Mouse (Mus musculus) lung, postnatal 0 days (tissue): ENCODE data around the gene Cfi. TPM values are rescaled to one million over a fixed set of nuclear protein-coding genes. Genes with fewer than 3 reads are reported as not detected.

ENCODE experiments used
- ATAC-seq: fragments of 200-750 bp; cut with Nextera tagmentation; 2 replicates; pipeline ENCODE4 v1.8.0; 2017; ENCODE audit warnings: moderate library complexity
- DNase-seq: peaks from one replicate; pipeline ENCODE4 v3.0.0-alpha.2; 2016; ENCODE audit warnings: low spot score
- H3K27ac ChIP-seq: fragments of 300-500 bp; sonication (generic); 2 replicates; pipeline ENCODE4 v1.5.1; 2014; ENCODE audit warnings: antibody characterized with exemption, mild to moderate bottlenecking, low read length, mixed read lengths
- H3K27me3 ChIP-seq: fragments of 300-500 bp; sonication (generic); replicated peaks from 2 replicates; pipeline ENCODE4 v1.6.1; 2014; ENCODE audit warnings: low read length, mixed read lengths; ENCODE audit not compliant: insufficient read depth
- H3K36me3 ChIP-seq: fragments of 300-500 bp; sonication (generic); 2 replicates; pipeline ENCODE4 v1.6.1; 2014; ENCODE audit warnings: low read length, mixed read lengths; ENCODE audit not compliant: insufficient read depth
- H3K4me1 ChIP-seq: fragments of 300-500 bp; sonication (generic); 2 replicates; pipeline ENCODE4 v1.6.1; 2014; ENCODE audit warnings: antibody characterized with exemption, low read depth, low read length, mixed read lengths; ENCODE audit not compliant: insufficient read depth
- H3K4me2 ChIP-seq: fragments of 300-500 bp; sonication (generic); replicated peaks from 2 replicates; pipeline ENCODE4 v1.6.1; 2014; ENCODE audit warnings: low read depth, mild to moderate bottlenecking, low read length, moderate library complexity, mixed read lengths
- H3K4me3 ChIP-seq: fragments of 300-500 bp; sonication (generic); 2 replicates; pipeline ENCODE4 v1.5.1; 2014; ENCODE audit warnings: low read depth, low read length
- H3K9ac ChIP-seq: fragments of 300-500 bp; sonication (generic); replicated peaks from 2 replicates; pipeline ENCODE4 v1.6.1; 2014; ENCODE audit warnings: low read depth, mild to moderate bottlenecking
- H3K9me3 ChIP-seq: fragments of 300-500 bp; sonication (generic); 2 replicates; pipeline ENCODE4 v1.6.1; 2016; ENCODE audit warnings: low read length, mixed read lengths
- CTCF ChIP-seq: IDR thresholded peaks from 2 replicates; pipeline ENCODE4 v1.5.1; 2016; ENCODE audit warnings: antibody characterized with exemption, mild to moderate bottlenecking
- EP300 ChIP-seq: IDR thresholded peaks from 2 replicates; pipeline ENCODE4 v1.6.1; 2016; ENCODE audit warnings: antibody characterized with exemption, mild to moderate bottlenecking, control low read depth
- WGBS: fragments of 180-500 bp; shearing (Covaris S2); extraction: QIAGEN DNeasy Blood & Tissue Kit; methylation state at CpG from one replicate; pipeline ENCODE4 v1.1.7; 2014; 5-methylcytosine and 5-hydroxymethylcytosine counted together
- polyA plus RNA-seq: library from polyadenylated mRNA; unstranded; fragments of >200 nt; fragmentation: Nextera tagmentation; extraction: Ambion mirVana; gene quantifications from 2 replicates; pipeline ENCODE4 v1.2.1, GENCODE M21; 2015

Gene Cfi
- polyA plus RNA-seq, 1 experiment from 2014 or later = 1.3 TPM

DNA sequence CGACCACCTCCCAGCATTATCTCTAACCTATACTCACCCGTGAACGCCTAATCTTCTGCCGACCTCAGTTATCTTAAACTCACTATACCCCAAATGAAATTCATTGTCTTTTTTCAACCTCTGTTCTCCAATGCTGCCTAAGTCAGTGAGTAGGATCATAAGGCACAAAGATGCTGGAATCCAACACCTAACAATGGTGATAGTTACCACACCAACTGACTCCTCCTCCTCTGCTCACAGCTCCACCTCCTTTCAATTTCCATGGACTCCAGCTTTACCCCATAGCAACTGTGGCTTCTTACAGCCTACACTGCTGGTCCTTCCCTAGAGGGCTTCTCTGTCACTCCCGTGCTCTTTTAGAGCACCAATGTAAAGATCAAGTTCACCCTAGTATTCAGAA lies 8.0 kb upstream of the Cfi start:
- 87% methylated on average over 5 of the region's 5 CpGs for WGBS
- no peak overlapping the region for H3K4me2 ChIP-seq

DNA sequence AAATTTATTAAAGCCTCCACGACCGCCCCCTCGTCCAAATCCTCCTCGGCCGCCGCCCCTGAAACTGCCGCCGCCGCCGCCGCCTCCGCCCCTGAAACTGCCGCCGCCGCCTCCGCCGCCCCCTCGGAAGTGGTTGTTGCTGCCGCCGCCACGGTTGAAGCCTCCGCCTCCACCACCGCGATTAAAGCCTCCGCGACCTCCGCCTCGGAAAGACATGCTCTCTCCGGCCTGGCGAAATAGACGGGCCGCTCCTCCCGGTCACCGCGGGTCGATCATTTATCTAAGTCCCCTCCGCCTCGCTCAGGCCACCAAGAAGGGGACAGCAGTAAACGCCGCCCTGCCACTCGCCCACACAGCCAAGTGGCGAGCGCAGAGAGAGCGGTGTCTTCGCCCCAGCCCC lies 5.1 kb upstream of the Cfi start:
- Histone ChIP-seq H3K9ac (peak overlapping the region; percentile 70), H3K4me2 (peak overlapping the region; percentile 74), H3K4me3 (peak overlapping the region; percentile 86), H3K4me1 (no peaks in the 10 kb centered on the region), H3K27me3 (no peaks in the 10 kb centered on the region), H3K27ac (peak overlapping the region; percentile 84), H3K36me3 (no peaks in the 10 kb centered on the region), H3K9me3 (no peaks in the 10 kb centered on the region)
- under 1% methylated on average over 42 of the region's 45 CpGs for WGBS
- TF ChIP-seq EP300 (no peak), CTCF (no peak)
- ATAC-seq (peak; percentile 5; the same call in 1 of the 2 replicates), DNase-seq (peak; percentile 23)

More for the DNA sequence above, 8.0 kb upstream of the Cfi start:
- no peak for TF ChIP-seq CTCF
- TF ChIP-seq EP300 = no peak
- ATAC-seq = no peak
- DNase-seq = no peak
- Histone ChIP-seq H3K36me3 (peaks cover 4% of the 10 kb centered on the region; the same call in 1 of the 2 replicates), H3K27me3 (no peaks in the 10 kb centered on the region), H3K9ac (no peak overlapping the region), H3K9me3 (no peaks in the 10 kb centered on the region), H3K4me1 (no peaks in the 10 kb centered on the region), H3K4me3 (no peak overlapping the region), H3K27ac (no peak overlapping the region)

DNA sequence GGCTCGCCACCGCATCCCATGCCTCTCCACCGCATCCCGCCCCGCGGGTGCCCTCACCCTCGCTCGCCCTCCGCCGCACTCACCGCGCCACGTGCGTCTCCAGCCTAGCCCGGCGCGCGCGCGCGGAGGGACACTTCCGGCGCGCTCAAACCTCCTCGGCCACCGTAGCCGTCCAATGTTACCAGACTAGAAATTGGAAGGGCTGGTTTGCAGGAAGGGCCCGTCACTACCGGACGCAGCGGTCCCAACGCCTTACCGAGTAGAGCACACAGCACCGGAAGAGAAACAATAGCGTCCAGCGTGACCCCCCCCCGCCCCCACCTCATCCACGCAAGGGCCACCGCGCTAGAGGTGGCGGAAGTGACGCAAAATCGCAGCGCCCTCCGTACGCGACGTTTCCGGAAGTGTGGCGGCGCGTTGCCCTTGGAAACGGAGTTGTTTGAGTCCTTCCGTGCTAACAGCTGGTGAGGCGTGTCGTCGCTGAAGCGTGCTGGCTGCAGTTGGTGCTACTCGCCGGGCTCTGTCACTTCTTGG lies 4.6 kb upstream of the Cfi start, which contains the start of gene Gar1:
Gene Gar1 (minus strand): TSS at position 362 of the 534 bp plus-strand sequence.
- TF ChIP-seq CTCF (no peak), EP300 (no peak; the same call in 1 of the 2 replicates)
- Histone ChIP-seq H3K4me1 (no peaks in the 10 kb centered on the region), H3K4me3 (peak within 1 kb of the TSS; percentile 86), H3K36me3 (no peaks in the 10 kb centered on the region), H3K27me3 (no peaks in the 10 kb centered on the region), H3K4me2 (peak within 1 kb of the TSS; percentile 74), H3K9ac (peak within 1 kb of the TSS; percentile 70), H3K27ac (peak within 1 kb of the TSS; percentile 84), H3K9me3 (no peaks in the 10 kb centered on the region)
- DNase-seq = peak; percentile 98
- peak; percentile 95 for ATAC-seq
- under 1% methylated on average over 57 of the region's 60 CpGs for WGBS

DNA sequence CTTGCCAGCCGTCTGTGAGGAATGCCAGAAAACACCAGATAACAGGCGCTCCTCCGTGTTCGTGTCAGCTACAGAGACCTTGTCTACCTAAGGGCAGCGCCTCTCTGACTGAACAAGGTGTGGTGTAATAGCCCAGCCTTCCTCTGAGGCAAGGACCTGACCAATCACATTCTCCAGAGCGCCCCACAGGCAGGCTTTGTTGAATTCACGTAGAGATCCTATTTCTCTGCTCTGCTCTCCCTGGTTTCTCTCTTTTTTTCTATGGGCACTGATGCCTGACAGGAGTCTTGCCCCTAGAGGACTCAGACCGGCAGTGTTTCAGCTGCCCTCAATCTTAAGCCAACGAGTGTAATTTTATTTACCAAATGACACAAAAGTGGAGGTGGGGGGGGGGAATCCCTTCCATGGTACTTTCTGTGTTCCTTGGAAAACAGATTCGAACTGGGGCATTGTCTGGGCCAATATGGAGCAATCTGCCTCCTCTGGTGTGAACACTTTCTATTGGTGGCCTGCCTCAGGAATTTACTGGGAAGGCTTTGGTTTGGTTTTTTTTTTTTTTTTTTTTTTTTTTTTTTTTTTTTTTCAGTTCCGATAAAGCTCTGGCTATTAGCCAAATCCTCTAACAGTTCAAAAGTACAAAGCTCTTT lies 490 bp downstream of the Cfi start:
- Histone ChIP-seq H3K27me3 (no peaks in the 10 kb centered on the region), H3K27ac (0 out of 2 replicates have a peak overlapping the region, but pooled peaks have one; percentile 26), H3K9me3 (no peaks in the 10 kb centered on the region), H3K36me3 (no peaks in the 10 kb centered on the region), H3K4me2 (peak overlapping the region; percentile 49), H3K4me1 (no peaks in the 10 kb centered on the region), H3K9ac (no peak overlapping the region), H3K4me3 (peak overlapping the region; percentile 22)
- 16% methylated on average over 11 of the region's 11 CpGs for WGBS
- peak; percentile 51 for ATAC-seq
- DNase-seq = peak; percentile 71
- TF ChIP-seq CTCF (no peak), EP300 (no peak)

DNA sequence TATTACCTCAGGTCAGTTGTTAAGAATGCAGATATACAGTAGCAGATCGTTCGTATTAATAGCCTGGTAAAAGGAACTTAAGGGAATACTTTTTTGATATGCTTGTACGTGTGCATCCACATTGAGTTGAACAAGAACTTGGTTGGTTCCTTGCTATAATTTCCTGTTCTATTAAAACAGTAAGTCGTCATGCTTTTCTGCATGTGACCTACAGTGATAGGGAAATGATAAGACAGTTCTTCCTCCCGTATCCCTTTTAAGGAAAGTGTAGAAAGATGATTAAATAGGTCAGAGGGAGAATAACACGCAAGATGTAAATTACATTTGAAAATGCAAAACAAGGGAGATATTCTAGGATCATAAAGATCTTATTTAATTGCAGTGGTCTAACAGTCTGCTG lies 1.3 kb downstream of the Cfi start:
- H3K4me1 ChIP-seq = no peaks in the 10 kb centered on the region
- no peak overlapping the region for H3K4me2 ChIP-seq
- 56% methylated on average over 6 of the region's 6 CpGs for WGBS
- ATAC-seq (no peak), DNase-seq (no peak)
- H3K4me3 ChIP-seq = no peak overlapping the region
- no peaks in the 10 kb centered on the region for H3K9me3 ChIP-seq
- H3K9ac ChIP-seq = no peak overlapping the region
- H3K27me3 ChIP-seq = no peaks in the 10 kb centered on the region
- H3K27ac ChIP-seq = no peak overlapping the region
- no peak for TF ChIP-seq CTCF
- H3K36me3 ChIP-seq = no peaks in the 10 kb centered on the region

DNA sequence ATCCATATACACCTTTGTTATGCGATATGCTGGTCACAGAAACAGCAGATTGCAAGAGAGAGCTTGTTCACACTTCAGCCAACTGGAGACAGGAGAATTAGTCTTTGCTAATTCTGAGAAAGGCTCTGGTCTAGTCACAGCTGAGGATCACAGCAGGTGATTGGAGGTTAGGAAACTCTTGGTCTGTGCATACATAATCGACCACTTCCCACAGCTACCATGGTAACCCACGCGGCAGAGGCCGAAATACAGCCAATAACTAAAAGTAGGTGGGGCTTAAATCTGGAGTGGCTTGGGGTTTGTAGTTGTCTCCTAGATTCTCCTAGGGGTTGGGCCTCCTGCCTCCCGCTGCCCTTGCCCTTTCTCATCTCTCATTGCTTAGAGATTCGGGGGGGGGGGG lies 2.3 kb downstream of the Cfi start:
- Histone ChIP-seq H3K4me3 (no peak overlapping the region), H3K4me1 (no peaks in the 10 kb centered on the region), H3K27ac (no peak overlapping the region), H3K9me3 (no peaks in the 10 kb centered on the region), H3K4me2 (no peak overlapping the region), H3K9ac (no peak overlapping the region), H3K27me3 (no peaks in the 10 kb centered on the region), H3K36me3 (no peaks in the 10 kb centered on the region)
- no peak for TF ChIP-seq CTCF
- TF ChIP-seq EP300 = no peak
- WGBS = 38% methylated on average over 7 of the region's 7 CpGs
- no peak for DNase-seq
- no peak for ATAC-seq
